Mouse (Mus musculus) CD4-positive, CD25-positive, alpha-beta regulatory T cell, adult 4 months (primary cell): ENCODE results near the gene Ift88. TPM values are rescaled to one million over a fixed set of nuclear protein-coding genes. Genes with fewer than 3 reads are reported as not detected.

Experiments
- ATAC-seq: one replicate; pipeline ENCODE4 v1.8.0; 2017
- polyA plus RNA-seq, 2 experiments: library from polyadenylated mRNA; unstranded; fragments of 100-300 nt; shearing (Covaris generic); gene quantifications; one replicate each; pipeline ENCODE4 v1.2.1; 2017

Ift88 gene
- polyA plus RNA-seq, 2 experiments from 2014 or later = 3.1 to 7.1 TPM

GRCm38 (mm10) chr14:57533841-57534240, 110.0 kb downstream of the Ift88 start:
- ATAC-seq = no peak

- ATAC-seq = no peak
Measured at GRCm38 (mm10) chr14:57534346-57534745, 110.5 kb downstream of the Ift88 start.

- no peak for ATAC-seq
Measured at GRCm38 (mm10) chr14:57534961-57535360, 111.1 kb downstream of the Ift88 start.

- ATAC-seq = no peak
Measured at GRCm38 (mm10) chr14:57535646-57536045, 111.8 kb downstream of the Ift88 start.

GRCm38 (mm10) chr14:57536820-57537219, 113.0 kb downstream of the Ift88 start:
- no peak for ATAC-seq

GRCm38 (mm10) chr14:57537261-57538015, 113.6 kb downstream of the Ift88 start:
- no peak for ATAC-seq

GRCm38 (mm10) chr14:57540683-57541082, 116.8 kb downstream of the Ift88 start:
- ATAC-seq = no peak

- ATAC-seq = no peak
Measured at GRCm38 (mm10) chr14:57542231-57542630, 118.4 kb downstream of the Ift88 start.

GRCm38 (mm10) chr14:57543420-57544039, 119.7 kb downstream of the Ift88 start:
- ATAC-seq = no peak

GRCm38 (mm10) chr14:57545526-57545925, 121.7 kb downstream of the Ift88 start:
- no peak for ATAC-seq

- ATAC-seq = no peak
Measured at GRCm38 (mm10) chr14:57546131-57546530, 122.3 kb downstream of the Ift88 start.

- ATAC-seq = no peak
Measured at GRCm38 (mm10) chr14:57546557-57547021, 122.7 kb downstream of the Ift88 start.

GRCm38 (mm10) chr14:57547062-57547461, 123.2 kb downstream of the Ift88 start:
- no peak for ATAC-seq

- ATAC-seq = no peak
Measured at GRCm38 (mm10) chr14:57552945-57553344, 129.1 kb downstream of the Ift88 start.

GRCm38 (mm10) chr14:57554434-57554833, 130.6 kb downstream of the Ift88 start:
- ATAC-seq = no peak

- ATAC-seq = no peak
Measured at GRCm38 (mm10) chr14:57555471-57556070, 131.7 kb downstream of the Ift88 start.

- no peak for ATAC-seq
Measured at GRCm38 (mm10) chr14:57556922-57557321, 133.1 kb downstream of the Ift88 start.

- ATAC-seq = no peak
Measured at GRCm38 (mm10) chr14:57565626-57566025, 141.8 kb downstream of the Ift88 start.

Other genes starting within 250 kb of the Ift88 start
- gene Cryl1, start 25.5 kb upstream of the Ift88 start, polyA plus RNA-seq = 10 to 100 TPM; 19.0 to 33.0 TPM
- not detected for gene Il17d, start 100.7 kb downstream of the Ift88 start, polyA plus RNA-seq
- 100 to 1,000 TPM; 125 to 131 TPM for gene Eef1akmt1, start 147.6 kb downstream of the Ift88 start, polyA plus RNA-seq
- 10 to 100 TPM; 26.9 to 29.6 TPM for gene Xpo4, start 241.4 kb downstream of the Ift88 start, polyA plus RNA-seq